Mouse (Mus musculus) midbrain, postnatal 0 days (tissue): ENCODE measurements around the gene Cd209e. TPM values are rescaled to one million over a fixed set of nuclear protein-coding genes. Genes with fewer than 3 reads are reported as not detected.
"Not testable (repeated sequence)": the region's sequence is repeated elsewhere in the genome, so short reads cannot be mapped to it uniquely, and the experiment has no call there.

Experiments used
- ATAC-seq: fragments of 200-750 bp; cut with Nextera tagmentation; 2 replicates; pipeline ENCODE4 v1.8.0; 2017; ENCODE audit warnings: moderate number of reproducible peaks, mild to moderate bottlenecking, moderate TSS enrichment, moderate library complexity; ENCODE audit not compliant: low FRiP score
- DNase-seq: peaks from one replicate; pipeline ENCODE4 v3.0.0-alpha.2; 2015; ENCODE audit warnings: low spot score
- H3K27ac ChIP-seq: fragments of 300-500 bp; sonication (generic); 2 replicates; pipeline ENCODE4 v1.5.1; 2014; ENCODE audit warnings: low read depth, mild to moderate bottlenecking, low read length, mixed read lengths
- H3K27me3 ChIP-seq: fragments of 300-500 bp; sonication (generic); 2 replicates; pipeline ENCODE4 v1.6.1; 2014; ENCODE audit warnings: low read length, control low read depth, mixed read lengths; ENCODE audit not compliant: insufficient read depth
- H3K36me3 ChIP-seq: fragments of 300-500 bp; sonication (generic); 2 replicates; pipeline ENCODE4 v1.6.1; 2014; ENCODE audit warnings: low read length, control low read depth, mixed read lengths; ENCODE audit not compliant: insufficient read depth
- H3K4me1 ChIP-seq: fragments of 300-500 bp; sonication (generic); 2 replicates; pipeline ENCODE4 v1.6.1; 2014; ENCODE audit warnings: mild to moderate bottlenecking, control low read depth, antibody characterized with exemption, low read length, mixed read lengths; ENCODE audit not compliant: insufficient read depth
- H3K4me2 ChIP-seq: fragments of 300-500 bp; sonication (generic); 2 replicates; pipeline ENCODE4 v1.6.1; 2014; ENCODE audit warnings: low read depth, mild to moderate bottlenecking, low read length, mixed read lengths; ENCODE audit not compliant: poor library complexity, severe bottlenecking
- H3K4me3 ChIP-seq: fragments of 300-500 bp; sonication (generic); 2 replicates; pipeline ENCODE4 v1.5.1; 2014; ENCODE audit warnings: low read depth, mild to moderate bottlenecking, low read length, moderate library complexity
- H3K9ac ChIP-seq: fragments of 300-500 bp; sonication (generic); replicated peaks from 2 replicates; pipeline ENCODE4 v1.6.1; 2014; ENCODE audit warnings: mild to moderate bottlenecking, low read length, moderate library complexity, mixed read lengths; ENCODE audit not compliant: poor library complexity, severe bottlenecking
- H3K9me3 ChIP-seq: fragments of 300-500 bp; sonication (generic); 2 replicates; pipeline ENCODE4 v1.6.1; 2016; ENCODE audit warnings: low read length, control low read depth
- CTCF ChIP-seq: IDR thresholded peaks from 2 replicates; pipeline ENCODE4 v1.5.1; 2016; ENCODE audit warnings: antibody characterized with exemption, mild to moderate bottlenecking
- WGBS: fragments of 180-500 bp; shearing (Covaris S2); extraction: QIAGEN DNeasy Blood & Tissue Kit; methylation state at CpG from one replicate; pipeline ENCODE4 v1.1.7; 2014; 5-methylcytosine and 5-hydroxymethylcytosine counted together
- polyA plus RNA-seq: library from polyadenylated mRNA; unstranded; fragments of >200 nt; fragmentation: Nextera tagmentation; extraction: Ambion mirVana; gene quantifications from 2 replicates; pipeline ENCODE4 v1.2.1, GENCODE M21; 2015
- total RNA-seq: library from RNA; depleted of rRNA; stranded (reverse); fragments of >200 nt; gene quantifications from 2 replicates; pipeline ENCODE4 v1.2.3, GENCODE M21; 2014; rRNA removed

Cd209e gene
- not detected in 2 replicates for total RNA-seq
- not detected in 2 replicates for polyA plus RNA-seq

GRCm38 (mm10) chr8:3854209-3854608 lies at the start of gene Cd209e:
Cd209e (minus strand) TSS chr8:3854309.
- no peaks in the 10 kb centered on the region for H3K27me3 ChIP-seq
- WGBS: 79% methylated on average over 2 of the region's 2 CpGs

GRCm38 (mm10) chr8:3878455-3878854 lies 24.3 kb upstream of the Cd209e start, which contains the start of gene Cd209d:
Cd209d (minus strand) TSS chr8:3878555.
- H3K27me3 ChIP-seq: no peaks in the 10 kb centered on the region
- H3K4me1 ChIP-seq: no peaks in the 10 kb centered on the region
- TF ChIP-seq CTCF: no peak
- H3K4me2 ChIP-seq: no peak within 1 kb of the TSS
- no peak for ATAC-seq
- H3K9me3 ChIP-seq: peaks cover 31% of the 10 kb centered on the region
- H3K4me3 ChIP-seq: no peak within 1 kb of the TSS
- no peaks in the 10 kb centered on the region for H3K36me3 ChIP-seq
- H3K9ac ChIP-seq: no peak within 1 kb of the TSS
- DNase-seq: no peak
- 71% methylated on average over 4 of the region's 4 CpGs for WGBS
- no peak within 1 kb of the TSS for H3K27ac ChIP-seq

More at GRCm38 (mm10) chr8:3854209-3854608, at the start of gene Cd209e:
- ATAC-seq: no peak
- Histone ChIP-seq H3K4me1 (no peaks in the 10 kb centered on the region), H3K4me2 (no peak within 1 kb of the TSS), H3K27ac (no peak within 1 kb of the TSS), H3K9me3 (peaks cover 23% of the 10 kb centered on the region), H3K4me3 (no peak within 1 kb of the TSS), H3K9ac (no peak within 1 kb of the TSS), H3K36me3 (no peaks in the 10 kb centered on the region)
- no peak for TF ChIP-seq CTCF
- no peak for DNase-seq

DNA sequence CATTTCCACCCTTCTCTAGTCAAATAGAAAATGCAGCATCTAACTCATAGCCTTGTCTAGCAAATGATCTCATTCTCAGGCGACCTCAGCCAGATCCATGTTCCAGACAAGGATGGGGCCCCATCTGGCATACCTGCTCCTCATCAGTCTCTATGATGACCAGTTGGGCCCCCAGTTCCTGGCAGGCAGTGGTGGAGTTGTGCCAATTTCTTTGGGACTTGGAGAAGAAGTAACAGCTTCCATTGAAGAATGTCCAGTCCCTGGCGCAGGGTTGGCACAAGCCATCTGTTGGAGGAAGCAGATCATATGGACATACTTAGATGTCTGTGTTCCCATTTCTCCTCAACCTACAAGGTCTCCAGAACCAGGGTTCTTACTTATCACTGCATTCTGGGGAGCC lies 22.0 kb upstream of the Cd209e start:
- ATAC-seq: no peak
- no peak overlapping the region for H3K4me2 ChIP-seq
- no peaks in the 10 kb centered on the region for H3K27me3 ChIP-seq
- no peaks in the 10 kb centered on the region for H3K4me1 ChIP-seq
- H3K36me3 ChIP-seq: no peaks in the 10 kb centered on the region
- 88% methylated on average over 2 of the region's 2 CpGs for WGBS
- peaks cover 48% of the 10 kb centered on the region for H3K9me3 ChIP-seq
- no peak overlapping the region for H3K9ac ChIP-seq
- no peak for TF ChIP-seq CTCF
- no peak for DNase-seq
- no peak overlapping the region for H3K4me3 ChIP-seq
- no peak overlapping the region for H3K27ac ChIP-seq

- H3K36me3 ChIP-seq, ATAC-seq, H3K4me2 ChIP-seq, H3K9ac ChIP-seq, H3K4me3 ChIP-seq, DNase-seq, H3K27ac ChIP-seq, H3K27me3 ChIP-seq, H3K4me1 ChIP-seq: not testable (repeated sequence)
- H3K9me3 ChIP-seq: peaks cover 18% of the 10 kb centered on the region; the same call in 1 of the 2 replicates
These were observed 8.6 kb upstream of the Cd209e start for GRCm38 (mm10) chr8:3862736-3863135.

- WGBS: 88% methylated on average over 14 of the region's 14 CpGs
- no peaks in the 10 kb centered on the region for H3K36me3 ChIP-seq
- TF ChIP-seq CTCF: no peak
These were observed 51.0 kb downstream of the Cd209e start for GRCm38 (mm10) chr8:3803091-3803490.

More at GRCm38 (mm10) chr8:3803091-3803490, 51.0 kb downstream of the Cd209e start:
- no peaks in the 10 kb centered on the region for H3K27me3 ChIP-seq
- H3K4me2 ChIP-seq: no peak overlapping the region
- H3K4me1 ChIP-seq: no peaks in the 10 kb centered on the region
- DNase-seq (no peak), ATAC-seq (no peak)
- H3K27ac ChIP-seq: no peak overlapping the region
- no peak overlapping the region for H3K4me3 ChIP-seq
- H3K9me3 ChIP-seq: peaks cover 12% of the 10 kb centered on the region
- no peak overlapping the region for H3K9ac ChIP-seq

Other genes starting within 250 kb of the Cd209e start
- 41.9 and 43.0 TPM in 2 replicates for gene Xab2, start 233.0 kb downstream of the Cd209e start, total RNA-seq
- gene Xab2, start 233.0 kb downstream of the Cd209e start, polyA plus RNA-seq: 31.7 and 35.9 TPM in 2 replicates
- gene Pet100, start 232.8 kb downstream of the Cd209e start, total RNA-seq: 5.7 and 7.7 TPM in 2 replicates
- 70.9 and 71.3 TPM in 2 replicates for gene Pet100, start 232.8 kb downstream of the Cd209e start, polyA plus RNA-seq
- gene Pcp2, start 228.8 kb downstream of the Cd209e start, total RNA-seq: 10.4 and 33.2 TPM in 2 replicates
- 0.83 and 1.1 TPM in 2 replicates for gene Pcp2, start 228.8 kb downstream of the Cd209e start, polyA plus RNA-seq
- gene Stxbp2, start 223.4 kb downstream of the Cd209e start, total RNA-seq: 23.1 and 35.3 TPM in 2 replicates
- 36.1 and 44.2 TPM in 2 replicates for gene Stxbp2, start 223.4 kb downstream of the Cd209e start, polyA plus RNA-seq
- not detected in 2 replicates for gene Retn, start 198.5 kb downstream of the Cd209e start, total RNA-seq
- gene Retn, start 198.5 kb downstream of the Cd209e start, polyA plus RNA-seq: 0.42 and 0.62 TPM in 2 replicates
- gene Mcemp1, start 188.6 kb downstream of the Cd209e start, total RNA-seq: not detected in 2 replicates
- gene Mcemp1, start 188.6 kb downstream of the Cd209e start, polyA plus RNA-seq: 0.23 and 0.26 TPM in 2 replicates
- 14.7 and 33.3 TPM in 2 replicates for gene Fcor, start 181.9 kb downstream of the Cd209e start, total RNA-seq
- 20.1 and 20.3 TPM in 2 replicates for gene Fcor, start 181.9 kb downstream of the Cd209e start, polyA plus RNA-seq
- gene Trappc5, start 178.0 kb downstream of the Cd209e start, total RNA-seq: 59.7 and 65.3 TPM in 2 replicates
- gene Trappc5, start 178.0 kb downstream of the Cd209e start, polyA plus RNA-seq: 67.0 and 68.3 TPM in 2 replicates
- gene Fcer2a, start 160.1 kb downstream of the Cd209e start, total RNA-seq: not detected in 2 replicates
- gene Fcer2a, start 160.1 kb downstream of the Cd209e start, polyA plus RNA-seq: 0.22 and 0.41 TPM in 2 replicates
- not detected in 2 replicates for gene Clec4g, start 133.7 kb downstream of the Cd209e start, total RNA-seq
- not detected in 2 replicates for gene Clec4g, start 133.7 kb downstream of the Cd209e start, polyA plus RNA-seq
- 0.11 TPM in 1 of 2 replicates, not detected in the other for gene Cd209a, start 105.3 kb downstream of the Cd209e start, total RNA-seq
- not detected in 2 replicates for gene Cd209a, start 105.3 kb downstream of the Cd209e start, polyA plus RNA-seq
- gene Cd209d, start 24.2 kb upstream of the Cd209e start, total RNA-seq: not detected in 2 replicates
- gene Cd209d, start 24.2 kb upstream of the Cd209e start, polyA plus RNA-seq: not detected in 2 replicates
- 0.22 TPM in 1 of 2 replicates, not detected in the other for gene Cd209b, start 72.5 kb upstream of the Cd209e start, total RNA-seq
- 0.16 TPM in 1 of 2 replicates, not detected in the other for gene Cd209b, start 72.5 kb upstream of the Cd209e start, polyA plus RNA-seq
- 0.33 TPM in 1 of 2 replicates, not detected in the other for gene Cd209c, start 100.4 kb upstream of the Cd209e start, total RNA-seq
- 0.38 and 0.48 TPM in 2 replicates for gene Cd209c, start 100.4 kb upstream of the Cd209e start, polyA plus RNA-seq